Mouse (Mus musculus) kidney, adult 8-10 months (tissue): ENCODE data around the gene Orm2.

Experiments
- DNase-seq, 2 experiments: peaks; one replicate each; pipeline ENCODE4 v3.0.0; 2022

Gene Orm2

GRCm38 (mm10) chr4:63408247-63408646 lies 46.0 kb downstream of the Orm2 start:
- no peak for DNase-seq

GRCm38 (mm10) chr4:63408649-63409048 lies 46.4 kb downstream of the Orm2 start:
- peak in 1 of 2 experiments; percentile 56 for DNase-seq

- DNase-seq: no peak
Measured at GRCm38 (mm10) chr4:63409317-63409907, 47.2 kb downstream of the Orm2 start.

GRCm38 (mm10) chr4:63409908-63410582 lies 47.8 kb downstream of the Orm2 start:
- DNase-seq: peak in 1 of 2 experiments; percentile 31

GRCm38 (mm10) chr4:63410583-63410934 lies 48.3 kb downstream of the Orm2 start:
- peak; percentile 90 to 92 for DNase-seq

GRCm38 (mm10) chr4:63411222-63411621 lies 49.0 kb downstream of the Orm2 start:
- no peak for DNase-seq

- no peak for DNase-seq
Measured at GRCm38 (mm10) chr4:63414951-63415350, 52.7 kb downstream of the Orm2 start.
